Mouse (Mus musculus): ENCODE measurements around the gene Prkcb. TPM values are rescaled to one million over a fixed set of nuclear protein-coding genes. Genes with fewer than 3 reads are reported as not detected.

Gene Prkcb
- polyA plus RNA-seq, 1 experiment from 2014 or later: 139 TPM

DNA sequence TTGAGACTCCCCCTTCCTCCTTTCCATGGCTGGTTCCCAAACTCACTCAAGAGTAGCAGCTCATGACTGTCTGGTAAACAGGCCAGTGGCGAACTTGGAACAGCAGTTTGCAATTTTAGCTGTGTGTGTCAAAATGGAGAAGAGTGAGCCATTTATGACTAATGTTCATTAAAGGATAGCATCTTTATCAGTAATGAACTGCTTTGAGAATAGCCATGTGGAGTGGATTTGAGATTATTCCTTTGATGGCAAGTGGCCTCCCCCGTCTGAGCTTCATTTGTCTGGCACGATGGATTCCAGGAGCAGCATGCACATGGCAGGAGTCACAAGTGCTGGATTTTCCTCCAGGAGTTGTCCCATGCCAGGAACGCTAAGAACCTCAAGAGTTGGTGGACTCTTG, 281.9 kb downstream of the Prkcb start:
- Histone ChIP-seq H3K27ac (ENCODE audit: low read depth, low read length) (no peak overlapping the region), H3K4me3 (ENCODE audit: low read length) (no peak overlapping the region), H3K4me1 (ENCODE audit: control insufficient read depth, insufficient read depth, low read depth, low read length) (no peaks in the 10 kb centered on the region), H3K27me3 (replicated peaks; ENCODE audit: control insufficient read depth, insufficient read depth, low read length) (no peaks in the 10 kb centered on the region), H3K9ac (ENCODE audit: low read depth, low read length) (no peak overlapping the region), H3K36me3 (ENCODE audit: control insufficient read depth, insufficient read depth, low read length) (no peaks in the 10 kb centered on the region), H3K9me3 (ENCODE audit: control insufficient read depth, low read length) (no peaks in the 10 kb centered on the region), H3K4me2 (ENCODE audit: low read length) (no peak overlapping the region)
- ATAC-seq: no peak
- WGBS: 86% methylated on average over 4 of the region's 4 CpGs

DNA sequence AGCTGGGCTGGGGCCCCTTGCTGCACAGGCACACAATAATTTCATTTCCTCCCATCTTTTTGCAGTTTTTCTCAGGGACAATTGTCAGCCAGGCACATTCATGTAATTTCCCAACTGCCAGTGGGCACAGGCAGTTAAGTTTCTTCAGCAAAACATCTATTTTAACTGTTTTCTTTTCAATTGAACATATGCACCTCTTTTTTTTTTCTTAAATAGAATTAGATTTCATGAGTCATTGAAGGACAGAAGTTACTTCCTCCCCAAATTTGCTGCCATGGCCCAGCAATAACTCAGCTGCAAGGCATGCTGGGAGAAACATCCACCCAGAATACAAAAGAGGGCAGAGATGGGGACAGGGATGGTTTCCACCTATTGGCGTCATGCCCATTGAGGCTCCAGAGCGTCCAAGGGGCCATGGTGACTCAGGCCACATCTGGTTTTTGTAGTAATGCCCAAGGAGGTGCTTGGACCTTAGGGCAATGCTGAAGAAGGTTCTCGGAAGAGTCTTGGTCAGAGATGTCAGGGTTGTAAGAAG, 284.6 kb downstream of the Prkcb start:
- H3K4me2 ChIP-seq (ENCODE audit: low read length): no peak overlapping the region
- no peaks in the 10 kb centered on the region for H3K9me3 ChIP-seq (ENCODE audit: control insufficient read depth, low read length)
- no peak overlapping the region for H3K27ac ChIP-seq (ENCODE audit: low read depth, low read length)
- H3K9ac ChIP-seq (ENCODE audit: low read depth, low read length): no peak overlapping the region
- WGBS: 84% methylated on average over 3 of the region's 3 CpGs
- H3K4me3 ChIP-seq (ENCODE audit: low read length): no peak overlapping the region
- no peaks in the 10 kb centered on the region for H3K36me3 ChIP-seq (ENCODE audit: control insufficient read depth, insufficient read depth, low read length)
- H3K27me3 ChIP-seq (replicated peaks; ENCODE audit: control insufficient read depth, insufficient read depth, low read length): no peaks in the 10 kb centered on the region
- no peaks in the 10 kb centered on the region for H3K4me1 ChIP-seq (ENCODE audit: control insufficient read depth, insufficient read depth, low read depth, low read length)
- ATAC-seq: no peak

DNA sequence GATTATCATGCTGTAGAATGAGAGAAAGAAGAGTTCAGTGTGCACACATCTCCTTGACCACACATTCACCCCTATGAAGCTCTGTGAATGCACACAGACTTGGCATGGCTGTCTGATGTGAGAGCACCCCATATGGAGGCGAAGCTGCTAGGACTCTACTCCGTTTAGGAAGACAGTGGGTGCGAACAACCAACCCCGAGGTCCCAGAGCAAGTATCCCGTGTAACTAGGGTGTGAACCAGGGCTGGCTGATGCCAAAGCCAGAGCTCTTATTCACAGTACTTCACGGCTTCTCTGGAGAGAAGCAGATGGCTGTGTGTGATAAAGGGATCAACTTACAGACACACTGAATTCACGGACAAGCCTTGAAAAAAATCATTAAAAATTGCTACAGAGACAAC, 285.9 kb downstream of the Prkcb start:
- no peak overlapping the region for H3K27ac ChIP-seq (ENCODE audit: low read depth, low read length)
- WGBS: 91% methylated on average over 7 of the region's 7 CpGs

DNA sequence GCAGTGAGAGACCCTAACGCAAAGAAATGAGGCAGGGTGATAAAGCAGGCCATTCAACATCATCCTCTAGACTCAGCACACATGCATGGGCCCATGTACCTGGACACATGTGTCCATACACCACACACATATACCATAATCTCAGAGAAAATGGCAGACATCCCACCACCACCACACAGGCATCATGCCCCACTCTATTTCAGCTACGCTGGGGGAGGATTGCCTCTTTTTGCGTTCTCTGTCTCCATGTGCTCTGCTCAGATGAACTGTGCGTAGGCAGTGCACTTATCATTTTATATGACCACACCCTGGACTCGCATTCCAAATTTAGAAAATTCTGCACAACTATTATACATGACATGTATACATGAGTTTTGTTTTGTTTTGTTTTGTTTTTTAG, 286.5 kb downstream of the Prkcb start:
- Histone ChIP-seq H3K27me3 (replicated peaks; ENCODE audit: control insufficient read depth, insufficient read depth, low read length) (no peaks in the 10 kb centered on the region), H3K9ac (ENCODE audit: low read depth, low read length) (no peak overlapping the region), H3K27ac (ENCODE audit: low read depth, low read length) (no peak overlapping the region), H3K4me1 (ENCODE audit: control insufficient read depth, insufficient read depth, low read depth, low read length) (no peaks in the 10 kb centered on the region), H3K4me2 (ENCODE audit: low read length) (no peak overlapping the region), H3K9me3 (ENCODE audit: control insufficient read depth, low read length) (no peaks in the 10 kb centered on the region), H3K36me3 (ENCODE audit: control insufficient read depth, insufficient read depth, low read length) (no peaks in the 10 kb centered on the region), H3K4me3 (ENCODE audit: low read length) (no peak overlapping the region)
- no peak for ATAC-seq
- WGBS: 93% methylated on average over 5 of the region's 5 CpGs

More for the DNA sequence above, 285.9 kb downstream of the Prkcb start:
- no peak overlapping the region for H3K9ac ChIP-seq (ENCODE audit: low read depth, low read length)
- ATAC-seq: no peak
- H3K9me3 ChIP-seq (ENCODE audit: control insufficient read depth, low read length): no peaks in the 10 kb centered on the region
- H3K4me2 ChIP-seq (ENCODE audit: low read length): no peak overlapping the region
- H3K27me3 ChIP-seq (replicated peaks; ENCODE audit: control insufficient read depth, insufficient read depth, low read length): no peaks in the 10 kb centered on the region
- H3K4me1 ChIP-seq (ENCODE audit: control insufficient read depth, insufficient read depth, low read depth, low read length): no peaks in the 10 kb centered on the region
- no peaks in the 10 kb centered on the region for H3K36me3 ChIP-seq (ENCODE audit: control insufficient read depth, insufficient read depth, low read length)
- no peak overlapping the region for H3K4me3 ChIP-seq (ENCODE audit: low read length)

DNA sequence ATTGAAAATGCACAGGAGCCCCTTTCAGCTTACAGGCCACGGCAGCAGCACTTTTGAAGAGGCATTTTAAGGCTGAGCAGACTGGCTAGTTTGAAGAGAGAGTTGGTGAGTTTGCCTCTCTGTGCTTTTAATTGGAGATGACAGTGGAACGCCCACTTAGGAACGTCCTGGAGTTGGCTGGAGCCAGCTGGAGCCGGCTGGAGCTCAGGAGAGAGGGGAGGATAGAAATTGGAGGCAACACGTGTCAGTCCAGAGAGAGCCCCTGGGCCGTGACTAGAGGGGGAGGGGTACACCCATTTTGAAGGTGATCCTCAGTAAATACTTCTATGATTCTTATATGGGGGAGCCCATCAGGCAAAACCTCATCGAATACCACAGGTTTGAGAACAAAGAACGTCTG, 287.0 kb downstream of the Prkcb start:
- no peak overlapping the region for H3K4me2 ChIP-seq (ENCODE audit: low read length)
- no peaks in the 10 kb centered on the region for H3K4me1 ChIP-seq (ENCODE audit: control insufficient read depth, insufficient read depth, low read depth, low read length)
- H3K4me3 ChIP-seq (ENCODE audit: low read length): no peak overlapping the region
- H3K36me3 ChIP-seq (ENCODE audit: control insufficient read depth, insufficient read depth, low read length): no peaks in the 10 kb centered on the region
- H3K27me3 ChIP-seq (replicated peaks; ENCODE audit: control insufficient read depth, insufficient read depth, low read length): no peaks in the 10 kb centered on the region
- H3K27ac ChIP-seq (ENCODE audit: low read depth, low read length): no peak overlapping the region
- 41% methylated on average over 8 of the region's 8 CpGs for WGBS
- no peak overlapping the region for H3K9ac ChIP-seq (ENCODE audit: low read depth, low read length)
- no peak for ATAC-seq
- H3K9me3 ChIP-seq (ENCODE audit: control insufficient read depth, low read length): no peaks in the 10 kb centered on the region

DNA sequence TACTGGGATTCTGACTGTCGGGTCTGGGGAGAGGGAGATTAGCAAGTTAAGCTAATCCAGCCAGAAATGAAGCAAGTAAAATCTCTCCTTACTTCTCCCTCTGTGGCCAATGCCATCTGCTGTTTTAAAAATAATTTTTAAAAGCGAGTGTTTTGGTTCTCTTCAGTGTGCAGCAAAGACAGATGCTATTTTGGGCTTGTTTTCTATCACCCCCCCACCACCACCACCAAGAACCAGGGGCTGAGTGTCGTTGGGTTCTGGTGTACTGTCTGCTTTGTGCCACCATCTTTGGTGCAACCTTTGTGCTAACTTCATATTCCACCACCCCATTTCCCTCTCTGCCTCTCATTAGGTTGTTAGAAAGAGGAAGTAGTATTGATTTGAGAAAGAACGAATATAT, 289.0 kb downstream of the Prkcb start:
- WGBS: 81% methylated on average over 4 of the region's 4 CpGs
- H3K4me3 ChIP-seq (ENCODE audit: low read length): no peak overlapping the region
- no peaks in the 10 kb centered on the region for H3K4me1 ChIP-seq (ENCODE audit: control insufficient read depth, insufficient read depth, low read depth, low read length)
- H3K36me3 ChIP-seq (ENCODE audit: control insufficient read depth, insufficient read depth, low read length): no peaks in the 10 kb centered on the region
- H3K9me3 ChIP-seq (ENCODE audit: control insufficient read depth, low read length): no peaks in the 10 kb centered on the region
- ATAC-seq: no peak
- H3K27ac ChIP-seq (ENCODE audit: low read depth, low read length): no peak overlapping the region
- no peak overlapping the region for H3K4me2 ChIP-seq (ENCODE audit: low read length)
- no peaks in the 10 kb centered on the region for H3K27me3 ChIP-seq (replicated peaks; ENCODE audit: control insufficient read depth, insufficient read depth, low read length)
- H3K9ac ChIP-seq (ENCODE audit: low read depth, low read length): no peak overlapping the region

DNA sequence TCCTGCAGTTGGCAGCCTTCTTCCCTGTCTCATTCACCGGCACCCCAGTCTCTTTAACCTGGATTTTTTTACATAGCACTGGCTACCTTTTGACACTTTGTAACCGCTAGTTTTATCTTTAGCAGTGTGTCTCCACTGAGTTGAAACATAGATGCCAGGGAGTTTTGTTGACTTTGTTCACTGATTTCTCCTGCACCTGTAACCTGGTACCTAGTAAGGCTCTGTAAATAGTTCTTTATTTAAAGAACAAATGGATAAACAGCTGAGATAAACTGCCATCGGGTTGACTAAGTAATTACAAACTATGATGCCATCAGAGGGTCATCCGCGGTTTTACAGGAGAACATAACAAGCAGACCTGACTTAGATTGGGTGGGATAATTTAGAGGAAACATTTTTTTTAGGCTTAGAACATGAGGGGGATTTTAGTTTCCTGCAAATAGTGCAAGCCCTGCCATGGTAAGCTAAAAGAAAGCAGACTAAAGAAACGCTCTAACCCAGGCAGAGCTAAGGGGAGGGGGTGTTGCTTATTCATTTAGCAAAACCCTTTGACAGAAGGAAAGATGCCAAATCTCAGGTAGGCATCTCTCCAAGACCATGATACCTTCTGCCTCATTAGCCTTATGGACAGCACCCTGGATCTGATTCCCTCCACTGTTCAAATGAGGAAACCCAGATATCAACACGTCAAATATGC, 291.1 kb downstream of the Prkcb start:
- no peaks in the 10 kb centered on the region for H3K27me3 ChIP-seq (replicated peaks; ENCODE audit: control insufficient read depth, insufficient read depth, low read length)
- no peak overlapping the region for H3K9ac ChIP-seq (ENCODE audit: low read depth, low read length)
- no peak for ATAC-seq

DNA sequence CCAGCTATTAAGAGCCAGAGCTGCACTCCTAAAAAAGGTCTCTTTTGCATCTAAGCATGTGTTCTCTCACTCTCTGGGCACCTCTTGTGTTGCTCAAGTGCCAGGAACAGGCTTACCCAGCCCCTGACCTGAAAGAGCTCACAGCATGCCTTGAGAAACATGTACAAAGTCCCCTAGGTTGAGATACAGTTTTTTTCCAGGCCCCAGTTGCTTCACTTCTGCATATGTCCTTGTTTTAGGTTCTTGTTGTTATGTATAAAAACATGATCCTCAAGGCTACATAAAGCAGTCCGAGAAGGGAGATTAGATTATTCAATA, 291.6 kb downstream of the Prkcb start:
- H3K9ac ChIP-seq (ENCODE audit: low read depth, low read length): no peak overlapping the region
- WGBS: 91% methylated on average over 1 of the region's 1 CpGs
- no peaks in the 10 kb centered on the region for H3K36me3 ChIP-seq (ENCODE audit: control insufficient read depth, insufficient read depth, low read length)
- H3K4me1 ChIP-seq (ENCODE audit: control insufficient read depth, insufficient read depth, low read depth, low read length): no peaks in the 10 kb centered on the region
- H3K4me2 ChIP-seq (ENCODE audit: low read length): no peak overlapping the region
- no peak for ATAC-seq
- no peaks in the 10 kb centered on the region for H3K9me3 ChIP-seq (ENCODE audit: control insufficient read depth, low read length)
- H3K27me3 ChIP-seq (replicated peaks; ENCODE audit: control insufficient read depth, insufficient read depth, low read length): no peaks in the 10 kb centered on the region
- H3K4me3 ChIP-seq (ENCODE audit: low read length): no peak overlapping the region
- H3K27ac ChIP-seq (ENCODE audit: low read depth, low read length): no peak overlapping the region

More for the DNA sequence above, 291.1 kb downstream of the Prkcb start:
- no peaks in the 10 kb centered on the region for H3K4me1 ChIP-seq (ENCODE audit: control insufficient read depth, insufficient read depth, low read depth, low read length)
- no peaks in the 10 kb centered on the region for H3K36me3 ChIP-seq (ENCODE audit: control insufficient read depth, insufficient read depth, low read length)
- no peak overlapping the region for H3K4me3 ChIP-seq (ENCODE audit: low read length)
- no peaks in the 10 kb centered on the region for H3K9me3 ChIP-seq (ENCODE audit: control insufficient read depth, low read length)
- H3K4me2 ChIP-seq (ENCODE audit: low read length): no peak overlapping the region
- H3K27ac ChIP-seq (ENCODE audit: low read depth, low read length): no peak overlapping the region
- WGBS: 87% methylated on average over 7 of the region's 7 CpGs

DNA sequence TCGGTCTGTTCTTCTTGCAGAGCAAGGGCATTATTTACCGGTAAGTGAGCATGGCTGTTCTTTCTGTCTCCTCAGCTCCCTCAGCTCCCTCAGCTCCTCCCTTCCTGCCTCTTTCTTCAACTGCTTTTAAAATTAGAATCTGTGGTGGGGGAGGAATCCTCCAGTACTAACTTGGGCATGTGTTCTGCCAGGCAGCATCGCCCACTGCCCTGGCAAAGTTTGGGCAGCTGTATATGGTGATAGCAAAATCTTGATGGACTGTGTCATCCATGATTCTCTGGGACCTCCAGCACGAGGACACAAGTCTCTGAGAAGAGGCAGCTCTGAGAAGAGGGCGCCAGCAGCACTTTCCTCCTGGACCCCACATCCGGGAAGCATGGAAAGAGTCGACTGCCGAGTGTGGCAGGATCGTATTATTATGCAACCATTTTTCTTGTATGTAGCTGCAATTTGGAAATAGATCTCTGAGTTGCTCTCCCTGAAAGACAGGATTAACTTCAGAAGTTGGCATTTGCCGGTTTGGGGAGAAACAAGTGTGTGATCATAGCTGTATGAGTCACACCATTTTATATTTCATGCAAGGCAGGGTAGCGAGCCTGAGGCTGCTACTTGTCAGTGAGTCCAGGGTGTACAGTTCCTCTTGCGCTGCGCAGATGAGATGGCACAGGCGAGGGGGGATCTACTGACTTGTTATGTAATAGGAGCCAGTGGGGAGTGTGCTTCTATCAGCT, 296.0 kb downstream of the Prkcb start:
- 82% methylated on average over 14 of the region's 14 CpGs for WGBS
- Histone ChIP-seq H3K36me3 (ENCODE audit: control insufficient read depth, insufficient read depth, low read length) (no peaks in the 10 kb centered on the region), H3K4me3 (ENCODE audit: low read length) (no peak overlapping the region), H3K27me3 (replicated peaks; ENCODE audit: control insufficient read depth, insufficient read depth, low read length) (no peaks in the 10 kb centered on the region), H3K4me2 (ENCODE audit: low read length) (no peak overlapping the region), H3K9me3 (ENCODE audit: control insufficient read depth, low read length) (no peaks in the 10 kb centered on the region), H3K4me1 (ENCODE audit: control insufficient read depth, insufficient read depth, low read depth, low read length) (no peaks in the 10 kb centered on the region), H3K9ac (ENCODE audit: low read depth, low read length) (no peak overlapping the region), H3K27ac (ENCODE audit: low read depth, low read length) (no peak overlapping the region)
- ATAC-seq: no peak
